Mouse (Mus musculus): Measurements from ENCODE around the gene Pigt. TPM values are rescaled to one million over a fixed set of nuclear protein-coding genes. Genes with fewer than 3 reads are reported as not detected.

Gene Pigt
- 27.9 TPM for polyA plus RNA-seq (2014; fragmentation: Illumina TruSeq; extraction: RNeasy Lipid Tissue Mini Kit (QIAGEN cat#74804); ENCODE audit: low read depth, low replicate concordance)

GRCm38 (mm10) chr2:164496847-164497690 lies at the start of gene Pigt:
Gene Pigt, plus strand, starts transcription at chr2:164497520.

GRCm38 (mm10) chr2:164456864-164457300 lies 40.4 kb upstream of the Pigt start, which contains the start of gene Sys1:
Gene Sys1, plus strand, starts transcription at chr2:164456964.

GRCm38 (mm10) chr2:164460745-164461551 lies 36.4 kb upstream of the Pigt start, which contains the start of gene Gm20458:
Gene Gm20458, plus strand, starts transcription at chr2:164460967.

GRCm38 (mm10) chr2:164473624-164474023 lies 23.7 kb upstream of the Pigt start, which contains the start of gene Trp53tg5:
Gene Trp53tg5, minus strand, starts transcription at chr2:164473724.

GRCm38 (mm10) chr2:164485681-164486257 lies 11.6 kb upstream of the Pigt start, which contains the start of gene Dbndd2:
Gene Dbndd2, plus strand, starts transcription at chr2:164486106.

Other genes with a start within 250 kb of the Pigt start
- gene Svs3b, start 240.9 kb upstream of the Pigt start, polyA plus RNA-seq (2014; fragmentation: Illumina TruSeq; extraction: RNeasy Lipid Tissue Mini Kit (QIAGEN cat#74804); ENCODE audit: low read depth, low replicate concordance): not detected
- gene Svs4, start 219.1 kb upstream of the Pigt start, polyA plus RNA-seq (2014; fragmentation: Illumina TruSeq; extraction: RNeasy Lipid Tissue Mini Kit (QIAGEN cat#74804); ENCODE audit: low read depth, low replicate concordance): not detected
- not detected for gene Svs3a, start 208.3 kb upstream of the Pigt start, polyA plus RNA-seq (2014; fragmentation: Illumina TruSeq; extraction: RNeasy Lipid Tissue Mini Kit (QIAGEN cat#74804); ENCODE audit: low read depth, low replicate concordance)
- not detected for gene Svs6, start 180.8 kb upstream of the Pigt start, polyA plus RNA-seq (2014; fragmentation: Illumina TruSeq; extraction: RNeasy Lipid Tissue Mini Kit (QIAGEN cat#74804); ENCODE audit: low read depth, low replicate concordance)
- not detected for gene Svs5, start 164.8 kb upstream of the Pigt start, polyA plus RNA-seq (2014; fragmentation: Illumina TruSeq; extraction: RNeasy Lipid Tissue Mini Kit (QIAGEN cat#74804); ENCODE audit: low read depth, low replicate concordance)
- 0.79 TPM for gene Slpi, start 108.4 kb upstream of the Pigt start, polyA plus RNA-seq (2014; fragmentation: Illumina TruSeq; extraction: RNeasy Lipid Tissue Mini Kit (QIAGEN cat#74804); ENCODE audit: low read depth, low replicate concordance)
- not detected for gene Rbpjl, start 94.4 kb upstream of the Pigt start, polyA plus RNA-seq (2014; fragmentation: Illumina TruSeq; extraction: RNeasy Lipid Tissue Mini Kit (QIAGEN cat#74804); ENCODE audit: low read depth, low replicate concordance)
- 0.47 TPM for gene Matn4, start 92.4 kb upstream of the Pigt start, polyA plus RNA-seq (2014; fragmentation: Illumina TruSeq; extraction: RNeasy Lipid Tissue Mini Kit (QIAGEN cat#74804); ENCODE audit: low read depth, low replicate concordance)
- gene Sdc4, start 53.6 kb upstream of the Pigt start, polyA plus RNA-seq (2014; fragmentation: Illumina TruSeq; extraction: RNeasy Lipid Tissue Mini Kit (QIAGEN cat#74804); ENCODE audit: low read depth, low replicate concordance): 17.0 TPM
- gene Sys1, start 40.6 kb upstream of the Pigt start, polyA plus RNA-seq (2014; fragmentation: Illumina TruSeq; extraction: RNeasy Lipid Tissue Mini Kit (QIAGEN cat#74804); ENCODE audit: low read depth, low replicate concordance): 24.8 TPM
- not detected for gene Gm20458, start 36.6 kb upstream of the Pigt start, polyA plus RNA-seq (2014; fragmentation: Illumina TruSeq; extraction: RNeasy Lipid Tissue Mini Kit (QIAGEN cat#74804); ENCODE audit: low read depth, low replicate concordance)
- not detected for gene Trp53tg5, start 23.8 kb upstream of the Pigt start, polyA plus RNA-seq (2014; fragmentation: Illumina TruSeq; extraction: RNeasy Lipid Tissue Mini Kit (QIAGEN cat#74804); ENCODE audit: low read depth, low replicate concordance)
- 23.8 TPM for gene Dbndd2, start 11.4 kb upstream of the Pigt start, polyA plus RNA-seq (2014; fragmentation: Illumina TruSeq; extraction: RNeasy Lipid Tissue Mini Kit (QIAGEN cat#74804); ENCODE audit: low read depth, low replicate concordance)
- 2.3 TPM for gene Wfdc2, start 64.9 kb downstream of the Pigt start, polyA plus RNA-seq (2014; fragmentation: Illumina TruSeq; extraction: RNeasy Lipid Tissue Mini Kit (QIAGEN cat#74804); ENCODE audit: low read depth, low replicate concordance)
- gene Spint3, start 75.9 kb downstream of the Pigt start, polyA plus RNA-seq (2014; fragmentation: Illumina TruSeq; extraction: RNeasy Lipid Tissue Mini Kit (QIAGEN cat#74804); ENCODE audit: low read depth, low replicate concordance): not detected
- not detected for gene Wfdc6a, start 87.9 kb downstream of the Pigt start, polyA plus RNA-seq (2014; fragmentation: Illumina TruSeq; extraction: RNeasy Lipid Tissue Mini Kit (QIAGEN cat#74804); ENCODE audit: low read depth, low replicate concordance)
- gene Eppin, start 96.1 kb downstream of the Pigt start, polyA plus RNA-seq (2014; fragmentation: Illumina TruSeq; extraction: RNeasy Lipid Tissue Mini Kit (QIAGEN cat#74804); ENCODE audit: low read depth, low replicate concordance): not detected
- not detected for gene Wfdc6b, start 116.0 kb downstream of the Pigt start, polyA plus RNA-seq (2014; fragmentation: Illumina TruSeq; extraction: RNeasy Lipid Tissue Mini Kit (QIAGEN cat#74804); ENCODE audit: low read depth, low replicate concordance)
- gene Wfdc8, start 116.1 kb downstream of the Pigt start, polyA plus RNA-seq (2014; fragmentation: Illumina TruSeq; extraction: RNeasy Lipid Tissue Mini Kit (QIAGEN cat#74804); ENCODE audit: low read depth, low replicate concordance): not detected
- gene Wfdc16, start 141.3 kb downstream of the Pigt start, polyA plus RNA-seq (2014; fragmentation: Illumina TruSeq; extraction: RNeasy Lipid Tissue Mini Kit (QIAGEN cat#74804); ENCODE audit: low read depth, low replicate concordance): not detected
- not detected for gene Wfdc10, start 158.5 kb downstream of the Pigt start, polyA plus RNA-seq (2014; fragmentation: Illumina TruSeq; extraction: RNeasy Lipid Tissue Mini Kit (QIAGEN cat#74804); ENCODE audit: low read depth, low replicate concordance)
- not detected for gene Wfdc9, start 159.1 kb downstream of the Pigt start, polyA plus RNA-seq (2014; fragmentation: Illumina TruSeq; extraction: RNeasy Lipid Tissue Mini Kit (QIAGEN cat#74804); ENCODE audit: low read depth, low replicate concordance)
- gene Wfdc11, start 176.6 kb downstream of the Pigt start, polyA plus RNA-seq (2014; fragmentation: Illumina TruSeq; extraction: RNeasy Lipid Tissue Mini Kit (QIAGEN cat#74804); ENCODE audit: low read depth, low replicate concordance): not detected
- not detected for gene Wfdc13, start 187.6 kb downstream of the Pigt start, polyA plus RNA-seq (2014; fragmentation: Illumina TruSeq; extraction: RNeasy Lipid Tissue Mini Kit (QIAGEN cat#74804); ENCODE audit: low read depth, low replicate concordance)
- not detected for gene Spint4, start 201.0 kb downstream of the Pigt start, polyA plus RNA-seq (2014; fragmentation: Illumina TruSeq; extraction: RNeasy Lipid Tissue Mini Kit (QIAGEN cat#74804); ENCODE audit: low read depth, low replicate concordance)
- gene Spint5, start 217.8 kb downstream of the Pigt start, polyA plus RNA-seq (2014; fragmentation: Illumina TruSeq; extraction: RNeasy Lipid Tissue Mini Kit (QIAGEN cat#74804); ENCODE audit: low read depth, low replicate concordance): not detected
- 1.5 TPM for gene Wfdc3, start 248.4 kb downstream of the Pigt start, polyA plus RNA-seq (2014; fragmentation: Illumina TruSeq; extraction: RNeasy Lipid Tissue Mini Kit (QIAGEN cat#74804); ENCODE audit: low read depth, low replicate concordance)
- gene Dnttip1, start 248.5 kb downstream of the Pigt start, polyA plus RNA-seq (2014; fragmentation: Illumina TruSeq; extraction: RNeasy Lipid Tissue Mini Kit (QIAGEN cat#74804); ENCODE audit: low read depth, low replicate concordance): 21.1 TPM